Mouse (Mus musculus) ES-E14 (cell line): Measurements from ENCODE around the gene Nanos2. TPM values are rescaled to one million over a fixed set of nuclear protein-coding genes. Genes with fewer than 3 reads are reported as not detected.

Source experiments
- DNase-seq: peaks from one replicate; pipeline ENCODE4 v3.0.0-alpha.2; 2013; ENCODE audit warnings: low read depth, low spot score
- H3K27ac ChIP-seq: 2 replicates; pipeline ENCODE4 v1.5.1; 2012; ENCODE audit warnings: low read depth, mild to moderate bottlenecking, low read length, moderate library complexity, mixed read lengths; ENCODE audit not compliant: poor library complexity, insufficient read depth, severe bottlenecking
- H3K36me3 ChIP-seq: 2 replicates; pipeline ENCODE4 v1.6.1; 2012; ENCODE audit warnings: mild to moderate bottlenecking, low read length, moderate library complexity, mixed read lengths; ENCODE audit not compliant: control insufficient read depth, poor library complexity, insufficient read depth, severe bottlenecking
- H3K4me1 ChIP-seq, 2 experiments: fragments of 150-350 bp in 1 of 2; sonication (generic) in 1 of 2; 2 replicates each; pipeline ENCODE4 v1.6.1; 2012; ENCODE audit warnings: low read length in 2 of 2, mild to moderate bottlenecking in 1 of 2, mixed read lengths in 1 of 2; ENCODE audit not compliant: control insufficient read depth in 2 of 2, insufficient read depth in 2 of 2, poor library complexity in 1 of 2
- H3K4me3 ChIP-seq, 2 experiments: fragments of 150-350 bp in 1 of 2; sonication (generic) in 1 of 2; 2 replicates each; pipeline ENCODE4 v1.5.1; 2012; ENCODE audit warnings: low read length in 2 of 2, low read depth in 1 of 2, mild to moderate bottlenecking in 1 of 2, mixed read lengths in 1 of 2; ENCODE audit not compliant: insufficient read depth in 1 of 2, poor library complexity in 1 of 2, severe bottlenecking in 1 of 2
- H3K9ac ChIP-seq: 2 replicates; pipeline ENCODE4 v1.6.1; 2012; ENCODE audit warnings: low read depth, mild to moderate bottlenecking, low read length, mixed read lengths; ENCODE audit not compliant: poor library complexity, insufficient read depth, severe bottlenecking
- H3K9me3 ChIP-seq: fragments of 150-350 bp; sonication (generic); 2 replicates; pipeline ENCODE4 v1.6.1; 2012; ENCODE audit warnings: low read depth, mild to moderate bottlenecking, low read length; ENCODE audit not compliant: control insufficient read depth, insufficient read depth
- CHD2 ChIP-seq: IDR thresholded peaks from 2 replicates; pipeline ENCODE4 v1.6.1; 2014; ENCODE audit warnings: mild to moderate bottlenecking, low read depth, low read length, inconsistent platforms
- HCFC1 ChIP-seq: IDR thresholded peaks from 2 replicates; pipeline ENCODE4 v1.6.1; 2012; ENCODE audit warnings: low read length, inconsistent platforms, borderline replicate concordance; ENCODE audit not compliant: insufficient read depth
- MAFK ChIP-seq: IDR thresholded peaks from 2 replicates; pipeline ENCODE4 v1.6.1; 2014; ENCODE audit warnings: mild to moderate bottlenecking, low read depth, low read length, inconsistent platforms; ENCODE audit not compliant: insufficient read depth
- ZC3H11A ChIP-seq: IDR thresholded peaks from 2 replicates; pipeline ENCODE4 v1.6.1; 2012; ENCODE audit warnings: low read depth, mild to moderate bottlenecking, inconsistent platforms, low read length, borderline replicate concordance
- ZNF384 ChIP-seq: IDR thresholded peaks from 2 replicates; pipeline ENCODE4 v1.6.1; 2012; ENCODE audit warnings: low read depth, low read length, inconsistent platforms
- in situ Hi-C, 2 experiments: fragments of 600-800 bp; cut with MboI; formaldehyde crosslinking; loops; one replicate each; pipeline ENCODE4 v1.15.1; 2025; ENCODE audit warnings: low sequenced_read_pairs in 2 of 2, inconsistent platforms in 1 of 2; ENCODE audit not compliant: unreplicated experiment in 2 of 2
- total RNA-seq: library from RNA; depleted of rRNA; stranded (reverse); fragments of 300-350 nt; gene quantifications from 2 replicates; pipeline ENCODE4 v1.2.3, GENCODE M21; 2012

Nanos2 gene
- total RNA-seq, 1 experiment, result not detected

DNA sequence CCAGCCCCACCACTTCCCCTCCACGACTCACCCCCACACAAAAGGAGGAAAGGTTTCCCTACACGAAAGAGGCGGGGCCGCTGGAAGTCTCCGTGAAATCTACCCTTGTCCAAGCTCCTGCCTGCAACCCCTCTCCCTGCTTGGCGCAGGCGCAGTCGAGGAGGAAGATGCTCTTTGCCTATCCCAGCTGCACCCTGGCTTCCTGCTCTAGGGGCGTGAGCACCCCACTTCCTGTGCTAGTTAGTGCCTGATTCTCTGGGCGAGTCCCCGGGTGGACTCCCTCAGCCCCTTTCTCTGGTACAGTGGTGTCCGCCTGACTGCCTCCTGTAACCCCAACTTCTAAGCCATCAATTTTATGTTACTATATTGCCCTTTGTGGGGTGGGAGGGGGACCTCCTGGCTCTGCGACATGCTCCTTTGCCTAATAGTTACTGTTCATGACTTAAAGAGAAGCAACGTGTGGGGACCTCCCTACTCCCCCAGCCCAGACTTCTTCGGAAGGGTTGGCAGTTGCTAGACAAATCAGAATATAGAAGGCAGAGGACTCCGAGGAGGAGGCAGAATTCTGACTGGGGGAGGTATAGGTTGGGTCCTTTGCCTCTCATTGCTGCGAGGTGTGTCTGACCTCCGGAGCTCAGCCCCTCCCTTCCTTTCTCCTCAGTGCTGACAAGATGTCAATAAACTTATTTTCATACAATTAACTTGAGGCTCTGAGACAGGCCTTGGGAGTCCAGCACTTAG lies 14.0 kb downstream of the Nanos2 start:
- Histone ChIP-seq H3K36me3 (peaks cover 11% of the 10 kb centered on the region), H3K4me3 (peak overlapping the region; percentile 66 to 75), H3K27ac (peak overlapping the region; percentile 49; the same call in 1 of the 2 replicates), H3K9ac (peak overlapping the region; percentile 64), H3K9me3 (no peaks in the 10 kb centered on the region), H3K4me1 (peaks cover 3 to 12% of the 10 kb centered on the region in 2 experiments; a peak in 2 of 4 replicates)
- DNase-seq, result peak; percentile 57
- in situ Hi-C loops, result no loop called here
- TF ChIP-seq ZC3H11A (no peak), CHD2 (no peak), MAFK (no peak), HCFC1 (no peak), ZNF384 (no peak)

DNA sequence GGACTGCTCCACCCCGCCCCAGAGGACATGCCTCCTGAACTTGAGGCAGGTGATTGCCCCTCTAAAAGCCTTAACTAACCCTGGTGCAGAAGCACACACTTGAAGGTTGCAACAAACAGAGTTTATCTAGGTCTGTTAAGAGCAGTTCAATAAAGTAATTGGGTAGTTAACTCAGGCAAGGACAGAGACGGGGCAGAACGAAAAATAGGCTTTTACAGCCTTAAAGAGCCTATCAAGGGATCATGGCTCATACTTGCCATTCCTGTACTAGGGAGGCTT lies 14.5 kb downstream of the Nanos2 start:
- DNase-seq, result no peak
- in situ Hi-C loops, result no loop called here
- H3K4me1 ChIP-seq, result peaks cover 3 to 12% of the 10 kb centered on the region in 2 experiments; a peak in 2 of 4 replicates
- no peak overlapping the region for H3K27ac ChIP-seq
- peaks cover 12% of the 10 kb centered on the region for H3K36me3 ChIP-seq
- no peaks in the 10 kb centered on the region for H3K9me3 ChIP-seq
- TF ChIP-seq ZC3H11A (no peak), CHD2 (no peak), ZNF384 (no peak), MAFK (no peak), HCFC1 (no peak)
- no peak overlapping the region for H3K4me3 ChIP-seq
- H3K9ac ChIP-seq, result no peak overlapping the region

DNA sequence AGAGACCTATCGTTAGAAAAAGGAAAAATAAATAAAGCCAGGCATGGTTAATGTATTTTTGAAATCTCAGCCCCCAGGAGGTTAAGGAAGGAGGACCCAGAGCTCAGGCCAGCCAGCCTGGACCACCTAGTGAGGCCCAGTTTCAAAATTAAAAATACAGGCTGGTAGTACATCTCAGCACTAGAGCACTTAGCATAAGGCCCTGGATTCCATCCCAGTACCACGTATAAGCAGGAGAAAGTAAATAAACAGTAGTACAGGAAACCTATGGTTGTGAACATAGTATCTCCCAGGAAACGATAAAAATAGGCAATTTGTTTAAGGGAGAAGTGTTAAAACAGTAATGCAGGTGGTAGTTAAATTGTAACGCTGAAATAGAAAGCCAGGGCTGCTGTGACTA lies 14.9 kb downstream of the Nanos2 start:
- peak overlapping the region in 1 of 2 experiments; percentile 72; a peak in 1 of 4 replicates for H3K4me3 ChIP-seq
- in situ Hi-C loops, result no loop called here

DNA sequence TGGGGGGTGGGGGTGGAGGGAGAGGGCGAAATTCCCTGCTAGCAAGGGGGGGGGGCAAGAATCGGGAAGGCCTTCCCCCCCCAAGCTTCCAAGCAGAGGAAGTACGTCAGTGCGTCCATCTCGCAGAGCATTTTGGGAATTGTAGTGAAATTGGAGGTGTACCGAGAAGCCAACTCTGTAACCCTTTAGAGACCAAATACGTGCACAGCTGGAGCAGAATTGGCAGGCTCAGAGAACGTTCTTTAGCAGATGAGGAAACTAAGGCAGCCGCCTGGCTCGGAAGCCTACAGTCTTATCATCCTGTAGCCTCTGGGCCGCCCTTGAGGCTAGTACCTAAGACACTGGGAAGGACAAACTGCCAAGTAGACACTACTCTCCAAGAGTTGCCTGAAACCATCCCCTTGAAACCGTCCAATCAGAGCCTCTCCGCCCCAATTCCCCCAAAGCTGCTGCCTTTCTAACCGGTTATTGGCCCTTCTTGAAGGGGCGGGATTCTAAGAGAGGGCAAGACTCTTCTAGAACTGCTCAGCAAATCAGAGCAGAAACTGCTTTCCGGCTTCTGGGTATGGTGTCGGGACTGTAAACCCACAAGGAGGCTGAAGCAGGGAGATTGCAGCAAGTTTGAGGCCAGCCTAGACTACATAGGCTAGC lies 15.8 kb downstream of the Nanos2 start:
- Histone ChIP-seq H3K27ac (peak overlapping the region; percentile 54; the same call in 1 of the 2 replicates), H3K36me3 (peaks cover 12% of the 10 kb centered on the region), H3K4me1 (peaks cover 3 to 19% of the 10 kb centered on the region in 2 experiments; a peak in 2 of 4 replicates), H3K9me3 (no peaks in the 10 kb centered on the region), H3K9ac (peak overlapping the region; percentile 47; the same call in 1 of the 2 replicates), H3K4me3 (peak overlapping the region; percentile 51 to 72)
- in situ Hi-C loops, result no loop called here
- TF ChIP-seq ZC3H11A (no peak), ZNF384 (no peak), HCFC1 (peak; percentile 87), CHD2 (no peak), MAFK (no peak; the same call in 1 of the 2 replicates)
- peak; percentile 81 for DNase-seq

More for the DNA sequence above, 14.9 kb downstream of the Nanos2 start:
- no peaks in the 10 kb centered on the region for H3K9me3 ChIP-seq
- no peak for TF ChIP-seq MAFK
- no peak for TF ChIP-seq HCFC1
- no peak for TF ChIP-seq ZNF384
- TF ChIP-seq CHD2, result no peak
- TF ChIP-seq ZC3H11A, result no peak
- peaks cover 3 to 14% of the 10 kb centered on the region in 2 experiments; a peak in 2 of 4 replicates for H3K4me1 ChIP-seq
- H3K27ac ChIP-seq, result no peak overlapping the region
- peaks cover 12% of the 10 kb centered on the region for H3K36me3 ChIP-seq
- no peak for DNase-seq
- peak overlapping the region; percentile 36; the same call in 1 of the 2 replicates for H3K9ac ChIP-seq
